Mouse (Mus musculus): ENCODE results near the gene Gpr161. TPM values are rescaled to one million over a fixed set of nuclear protein-coding genes. Genes with fewer than 3 reads are reported as not detected.

Gene Gpr161
- polyA plus RNA-seq, 1 experiment from 2014 or later: 0.87 TPM

- TF ChIP-seq CTCF (IDR thresholded peaks at IDR 0.05; ENCODE audit: low read depth): no peak
- Histone ChIP-seq H3K4me3 (replicated peaks; ENCODE audit: low read depth, low read length) (no peak overlapping the region), H3K9ac (ENCODE audit: low read depth, low read length) (no peak overlapping the region), H3K27ac (peak overlapping the region; percentile 60), H3K36me3 (ENCODE audit: insufficient read depth, low read length) (peaks cover 4% of the 10 kb centered on the region; the same call in 1 of the 2 replicates), H3K27me3 (ENCODE audit: insufficient read depth, low read length) (no peaks in the 10 kb centered on the region), H3K9me3 (replicated peaks; ENCODE audit: low read length) (no peaks in the 10 kb centered on the region), H3K4me2 (ENCODE audit: low read length) (no peak overlapping the region), H3K4me1 (replicated peaks; ENCODE audit: insufficient read depth, low read length) (no peaks in the 10 kb centered on the region)
- ATAC-seq (replicated peaks; ENCODE audit: low FRiP score, low read depth) (peak; percentile 74), DNase-seq (ENCODE audit: low spot score) (no peak)
- 64% methylated on average over 6 of the region's 6 CpGs for WGBS
These were observed 7.6 kb downstream of the Gpr161 start for GRCm38 (mm10) chr1:165303209-165303608.

GRCm38 (mm10) chr1:165304341-165304740 lies 8.8 kb downstream of the Gpr161 start:
- Histone ChIP-seq H3K27me3 (ENCODE audit: insufficient read depth, low read length) (no peaks in the 10 kb centered on the region), H3K4me1 (replicated peaks; ENCODE audit: insufficient read depth, low read length) (no peaks in the 10 kb centered on the region), H3K36me3 (ENCODE audit: insufficient read depth, low read length) (peaks cover 4% of the 10 kb centered on the region; the same call in 1 of the 2 replicates), H3K4me2 (ENCODE audit: low read length) (no peak overlapping the region), H3K9me3 (replicated peaks; ENCODE audit: low read length) (no peaks in the 10 kb centered on the region), H3K27ac (no peak overlapping the region), H3K4me3 (replicated peaks; ENCODE audit: low read depth, low read length) (no peak overlapping the region), H3K9ac (ENCODE audit: low read depth, low read length) (no peak overlapping the region)
- WGBS: 92% methylated on average over 7 of the region's 7 CpGs
- no peak for TF ChIP-seq CTCF (IDR thresholded peaks at IDR 0.05; ENCODE audit: low read depth)
- ATAC-seq (replicated peaks; ENCODE audit: low FRiP score, low read depth) (no peak), DNase-seq (ENCODE audit: low spot score) (no peak)

GRCm38 (mm10) chr1:165308180-165308579 lies 12.6 kb downstream of the Gpr161 start:
- no peaks in the 10 kb centered on the region for H3K4me1 ChIP-seq (replicated peaks; ENCODE audit: insufficient read depth, low read length)
- DNase-seq (ENCODE audit: low spot score) (no peak), ATAC-seq (replicated peaks; ENCODE audit: low FRiP score, low read depth) (no peak)
- no peaks in the 10 kb centered on the region for H3K9me3 ChIP-seq (replicated peaks; ENCODE audit: low read length)
- H3K9ac ChIP-seq (ENCODE audit: low read depth, low read length): no peak overlapping the region
- H3K4me3 ChIP-seq (replicated peaks; ENCODE audit: low read depth, low read length): no peak overlapping the region
- no peak overlapping the region for H3K27ac ChIP-seq
- no peak overlapping the region for H3K4me2 ChIP-seq (ENCODE audit: low read length)
- no peak for TF ChIP-seq CTCF (IDR thresholded peaks at IDR 0.05; ENCODE audit: low read depth)
- H3K36me3 ChIP-seq (ENCODE audit: insufficient read depth, low read length): peaks cover 4% of the 10 kb centered on the region; the same call in 1 of the 2 replicates
- H3K27me3 ChIP-seq (ENCODE audit: insufficient read depth, low read length): no peaks in the 10 kb centered on the region
- WGBS: 86% methylated on average over 11 of the region's 11 CpGs

- DNase-seq (ENCODE audit: low spot score) (no peak), ATAC-seq (replicated peaks; ENCODE audit: low FRiP score, low read depth) (no peak)
- no peaks in the 10 kb centered on the region for H3K9me3 ChIP-seq (replicated peaks; ENCODE audit: low read length)
- no peak overlapping the region for H3K9ac ChIP-seq (ENCODE audit: low read depth, low read length)
- H3K27me3 ChIP-seq (ENCODE audit: insufficient read depth, low read length): no peaks in the 10 kb centered on the region
- no peak overlapping the region for H3K4me2 ChIP-seq (ENCODE audit: low read length)
- no peaks in the 10 kb centered on the region for H3K4me1 ChIP-seq (replicated peaks; ENCODE audit: insufficient read depth, low read length)
- no peak for TF ChIP-seq CTCF (IDR thresholded peaks at IDR 0.05; ENCODE audit: low read depth)
- H3K36me3 ChIP-seq (ENCODE audit: insufficient read depth, low read length): no peaks in the 10 kb centered on the region
- no peak overlapping the region for H3K27ac ChIP-seq
- no peak overlapping the region for H3K4me3 ChIP-seq (replicated peaks; ENCODE audit: low read depth, low read length)
- WGBS: 65% methylated on average over 11 of the region's 11 CpGs
These were observed 20.8 kb downstream of the Gpr161 start for GRCm38 (mm10) chr1:165316361-165316760.

GRCm38 (mm10) chr1:165320141-165320934 lies 24.7 kb downstream of the Gpr161 start:
- no peak overlapping the region for H3K4me3 ChIP-seq (replicated peaks; ENCODE audit: low read depth, low read length)
- H3K4me2 ChIP-seq (ENCODE audit: low read length): no peak overlapping the region
- H3K27ac ChIP-seq: no peak overlapping the region
- H3K4me1 ChIP-seq (replicated peaks; ENCODE audit: insufficient read depth, low read length): no peaks in the 10 kb centered on the region
- H3K9ac ChIP-seq (ENCODE audit: low read depth, low read length): 0 out of 2 replicates have a peak overlapping the region, but pooled peaks have one; percentile 3
- H3K9me3 ChIP-seq (replicated peaks; ENCODE audit: low read length): no peaks in the 10 kb centered on the region
- peak; percentile 96 for TF ChIP-seq CTCF (IDR thresholded peaks at IDR 0.05; ENCODE audit: low read depth)
- ATAC-seq (replicated peaks; ENCODE audit: low FRiP score, low read depth): peak; percentile 73; the same call in 1 of the 2 replicates
- H3K36me3 ChIP-seq (ENCODE audit: insufficient read depth, low read length): 0 out of 2 replicates have a peak, but pooled peaks cover 3% of the 10 kb centered on the region
- WGBS: 29% methylated on average over 10 of the region's 10 CpGs
- H3K27me3 ChIP-seq (ENCODE audit: insufficient read depth, low read length): no peaks in the 10 kb centered on the region
- DNase-seq (ENCODE audit: low spot score): peak; percentile 91

- Histone ChIP-seq H3K9me3 (replicated peaks; ENCODE audit: low read length) (no peaks in the 10 kb centered on the region), H3K27ac (no peak overlapping the region), H3K4me2 (ENCODE audit: low read length) (no peak overlapping the region), H3K4me1 (replicated peaks; ENCODE audit: insufficient read depth, low read length) (no peaks in the 10 kb centered on the region), H3K4me3 (replicated peaks; ENCODE audit: low read depth, low read length) (no peak overlapping the region), H3K27me3 (ENCODE audit: insufficient read depth, low read length) (no peaks in the 10 kb centered on the region), H3K36me3 (ENCODE audit: insufficient read depth, low read length) (0 out of 2 replicates have a peak, but pooled peaks cover 3% of the 10 kb centered on the region), H3K9ac (ENCODE audit: low read depth, low read length) (no peak overlapping the region)
- ATAC-seq (replicated peaks; ENCODE audit: low FRiP score, low read depth): no peak
- no peak for DNase-seq (ENCODE audit: low spot score)
- WGBS: 75% methylated on average over 13 of the region's 13 CpGs
- no peak for TF ChIP-seq CTCF (IDR thresholded peaks at IDR 0.05; ENCODE audit: low read depth)
These were observed 25.8 kb downstream of the Gpr161 start for GRCm38 (mm10) chr1:165321393-165321861.

Measured in kidney, postnatal 0 days (tissue).